Mouse (Mus musculus): Measurements from ENCODE around the gene Vangl2. TPM values are rescaled to one million over a fixed set of nuclear protein-coding genes. Genes with fewer than 3 reads are reported as not detected.

Vangl2 gene
- polyA plus RNA-seq (2014; fragmentation: Illumina TruSeq; extraction: RNeasy Lipid Tissue Mini Kit (QIAGEN cat#74804); ENCODE audit: low replicate concordance) = 0.37 TPM

DNA sequence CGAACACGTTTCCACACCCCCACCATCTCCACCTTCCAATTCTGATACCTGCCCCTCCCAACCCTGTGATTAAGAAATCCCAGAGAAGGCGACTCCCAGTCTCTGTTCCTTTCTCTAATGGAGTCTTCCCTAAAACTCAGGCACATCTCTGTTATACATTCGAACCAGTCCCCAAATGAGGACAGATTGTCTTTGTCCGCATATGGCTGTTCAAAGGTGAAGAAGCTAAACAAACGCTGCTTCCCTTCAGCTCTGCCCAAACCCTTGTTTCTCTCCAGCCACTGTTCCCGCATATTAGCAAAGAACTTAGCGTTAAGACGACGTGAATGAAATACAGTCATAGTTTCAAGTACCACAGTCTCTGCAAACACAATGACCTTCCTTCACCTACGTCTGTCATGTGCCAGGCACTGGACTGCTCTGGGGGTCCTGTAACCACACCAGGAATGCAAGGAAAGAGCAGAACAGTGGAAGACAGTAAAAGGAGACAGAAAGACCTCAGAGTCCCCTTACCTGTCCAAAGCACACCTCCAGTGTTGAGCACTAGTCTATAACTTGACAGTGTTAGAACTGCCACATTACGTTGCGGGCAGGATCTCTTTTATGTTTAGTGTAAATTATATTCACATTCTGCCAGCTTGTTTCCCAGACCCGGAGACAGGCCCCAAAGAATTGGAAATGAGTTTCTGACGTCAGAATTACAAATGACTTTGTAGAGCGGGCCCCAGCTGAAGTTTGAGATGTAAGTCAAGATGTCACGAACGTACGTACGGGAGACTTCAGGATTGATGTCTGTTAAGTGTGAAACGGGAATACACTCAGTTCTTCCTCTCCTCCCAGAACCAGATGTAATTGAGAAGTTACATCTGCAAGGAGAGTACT, at the start of gene Vangl2:
TSS of gene Vangl2 (minus strand) at position 51 of the 882 bp plus-strand sequence.

DNA sequence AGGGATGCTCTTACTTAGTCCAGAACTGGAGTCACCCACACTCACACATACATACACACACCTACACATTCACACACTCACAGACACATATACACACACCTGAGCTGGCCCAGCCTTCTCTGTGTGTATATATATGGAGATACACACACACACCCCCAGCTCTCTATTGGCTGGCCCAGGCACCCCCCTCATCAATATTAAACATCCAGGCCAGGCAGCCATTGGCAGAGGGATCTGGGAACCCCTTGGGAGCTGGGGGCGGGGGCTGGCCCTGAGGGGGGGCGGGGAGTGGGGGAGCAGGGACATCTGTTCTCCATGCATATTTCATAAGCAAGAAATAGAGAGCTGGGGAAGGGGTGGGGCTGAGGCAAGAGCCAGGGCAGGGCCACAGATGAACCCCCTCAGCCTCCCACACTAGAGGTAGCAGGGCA, 29.3 kb upstream of the Vangl2 start, which contains the start of gene Nhlh1:
TSS of gene Nhlh1 (minus strand) at position 83 of the 431 bp plus-strand sequence.

Other genes with a start within 250 kb of the Vangl2 start
- gene Cd84, start 188.7 kb downstream of the Vangl2 start, polyA plus RNA-seq (2014; fragmentation: Illumina TruSeq; extraction: RNeasy Lipid Tissue Mini Kit (QIAGEN cat#74804); ENCODE audit: low replicate concordance) = 13.4 TPM
- gene Gm10521, start 132.8 kb downstream of the Vangl2 start, polyA plus RNA-seq (2014; fragmentation: Illumina TruSeq; extraction: RNeasy Lipid Tissue Mini Kit (QIAGEN cat#74804); ENCODE audit: low replicate concordance) = 0.93 TPM
- 2.7 TPM for gene Slamf6, start 110.9 kb downstream of the Vangl2 start, polyA plus RNA-seq (2014; fragmentation: Illumina TruSeq; extraction: RNeasy Lipid Tissue Mini Kit (QIAGEN cat#74804); ENCODE audit: low replicate concordance)
- gene Nhlh1, start 29.1 kb upstream of the Vangl2 start, polyA plus RNA-seq (2014; fragmentation: Illumina TruSeq; extraction: RNeasy Lipid Tissue Mini Kit (QIAGEN cat#74804); ENCODE audit: low replicate concordance) = not detected
- 197 TPM for gene Copa, start 54.1 kb upstream of the Vangl2 start, polyA plus RNA-seq (2014; fragmentation: Illumina TruSeq; extraction: RNeasy Lipid Tissue Mini Kit (QIAGEN cat#74804); ENCODE audit: low replicate concordance)
- gene Ncstn, start 54.4 kb upstream of the Vangl2 start, polyA plus RNA-seq (2014; fragmentation: Illumina TruSeq; extraction: RNeasy Lipid Tissue Mini Kit (QIAGEN cat#74804); ENCODE audit: low replicate concordance) = 22.8 TPM
- 61.3 TPM for gene Pex19, start 98.3 kb upstream of the Vangl2 start, polyA plus RNA-seq (2014; fragmentation: Illumina TruSeq; extraction: RNeasy Lipid Tissue Mini Kit (QIAGEN cat#74804); ENCODE audit: low replicate concordance)
- 39.0 TPM for gene Dcaf8, start 119.6 kb upstream of the Vangl2 start, polyA plus RNA-seq (2014; fragmentation: Illumina TruSeq; extraction: RNeasy Lipid Tissue Mini Kit (QIAGEN cat#74804); ENCODE audit: low replicate concordance)
- 16.0 TPM for gene Pea15a, start 178.4 kb upstream of the Vangl2 start, polyA plus RNA-seq (2014; fragmentation: Illumina TruSeq; extraction: RNeasy Lipid Tissue Mini Kit (QIAGEN cat#74804); ENCODE audit: low replicate concordance)
- gene Casq1, start 191.4 kb upstream of the Vangl2 start, polyA plus RNA-seq (2014; fragmentation: Illumina TruSeq; extraction: RNeasy Lipid Tissue Mini Kit (QIAGEN cat#74804); ENCODE audit: low replicate concordance) = not detected
- gene Atp1a4, start 230.0 kb upstream of the Vangl2 start, polyA plus RNA-seq (2014; fragmentation: Illumina TruSeq; extraction: RNeasy Lipid Tissue Mini Kit (QIAGEN cat#74804); ENCODE audit: low replicate concordance) = not detected
- gene Igsf8, start 233.2 kb upstream of the Vangl2 start, polyA plus RNA-seq (2014; fragmentation: Illumina TruSeq; extraction: RNeasy Lipid Tissue Mini Kit (QIAGEN cat#74804); ENCODE audit: low replicate concordance) = 0.30 TPM